Comparison of ENCODE assay signal across 21 mouse cellular contexts in the genomic region with DNA sequence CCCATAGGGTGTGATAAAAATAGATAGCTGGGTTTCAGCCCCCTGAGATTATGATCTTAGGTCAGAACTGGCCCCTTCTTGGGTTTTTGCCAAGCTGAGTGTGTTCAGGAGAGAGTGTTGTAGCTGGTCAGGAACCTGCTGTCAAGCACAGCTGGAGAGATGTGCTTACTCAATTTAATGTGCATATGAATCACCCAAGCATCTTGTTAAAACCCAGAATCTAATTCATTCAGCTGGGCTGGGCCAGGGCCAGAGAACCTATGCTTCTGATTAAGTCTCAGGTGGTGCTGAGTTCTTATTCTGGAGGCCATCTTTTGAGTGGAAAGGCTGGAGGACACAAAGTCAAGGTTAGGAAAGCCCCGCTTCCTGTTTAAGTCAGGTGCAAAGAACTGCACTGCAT. TPM values are rescaled to one million over a fixed set of nuclear protein-coding genes. Genes with fewer than 3 reads are reported as not detected.
DNase-seq lines count a peak whose midpoint lies in the region; ATAC-seq and TF ChIP-seq lines count a peak whose summit lies in the region.
"Had no signal": no experiment of that assay in that cellular context is flagged by ENCODE, and none has a peak within 500 bp of the region (broad histone marks: within the 10 kb centered on the region; RNA-seq: fewer than 3 reads in every experiment).

No protein-coding gene starts in this region.

- WGBS in intestine, embryonic 14.5 days: 77% methylated on average over 1 of the region's 1 CpGs
- WGBS in intestine, postnatal 0 days: 92% methylated on average over 1 of the region's 1 CpGs
- 89% methylated on average over 1 of the region's 1 CpGs for WGBS in forebrain, embryonic 16.5 days
- WGBS in neural tube, embryonic 13.5 days: 79% methylated on average over 1 of the region's 1 CpGs
- WGBS in cerebellum, adult 2 months: 97% methylated on average over 1 of the region's 1 CpGs

- no peaks in the 10 kb centered on the region for H3K4me1 ChIP-seq in intestine, embryonic 14.5 days (replicated peaks; ENCODE audit: control insufficient read depth, insufficient read depth, low read length)
- no peaks in the 10 kb centered on the region for H3K4me1 ChIP-seq in intestine, postnatal 0 days (replicated peaks; ENCODE audit: control insufficient read depth, insufficient read depth, low read length)
- no peaks in the 10 kb centered on the region; the same call in none of the 2 replicates for H3K4me1 ChIP-seq in forebrain, embryonic 16.5 days (replicated peaks; ENCODE audit: control insufficient read depth, insufficient read depth, low read length)
- peaks cover 31% of the 10 kb centered on the region for H3K4me1 ChIP-seq in neural tube, embryonic 13.5 days (replicated peaks)
- no peaks in the 10 kb centered on the region for H3K4me1 ChIP-seq in cerebellum, adult 2 months (ENCODE audit: control insufficient read depth, insufficient read depth, low read length)
- H3K4me1 ChIP-seq: heart, embryonic 12.5 days; liver, embryonic 12.5 days; lung, embryonic 15.5 days; midbrain, embryonic 12.5 days had no signal

- H3K9me3 ChIP-seq in intestine, embryonic 14.5 days (ENCODE audit: control insufficient read depth, low read length): no peaks in the 10 kb centered on the region
- H3K9me3 ChIP-seq in intestine, postnatal 0 days (ENCODE audit: control insufficient read depth): no peaks in the 10 kb centered on the region
- no peaks in the 10 kb centered on the region for H3K9me3 ChIP-seq in forebrain, embryonic 16.5 days (ENCODE audit: control insufficient read depth, low read length)
- no peaks in the 10 kb centered on the region for H3K9me3 ChIP-seq in neural tube, embryonic 13.5 days
- H3K9me3 ChIP-seq: embryonic facial prominence, embryonic 10.5 days; heart, embryonic 12.5 days; liver, embryonic 12.5 days; lung, embryonic 15.5 days; midbrain, embryonic 12.5 days had no signal

- no peak for TF ChIP-seq CTCF in intestine, postnatal 0 days (IDR thresholded peaks at IDR 0.05; ENCODE audit: low read depth)
- no peak for TF ChIP-seq CTCF in cerebellum, adult 2 months (IDR thresholded peaks at IDR 0.05; ENCODE audit: borderline replicate concordance, insufficient read depth, low read depth, low read length)

- no peak for TF ChIP-seq POLR2A in cerebellum, adult 2 months (IDR thresholded peaks at IDR 0.05; ENCODE audit: borderline replicate concordance, insufficient read depth, low read length)

- H3K27ac ChIP-seq in intestine, embryonic 14.5 days (ENCODE audit: low read depth): no peak overlapping the region
- no peak overlapping the region for H3K27ac ChIP-seq in intestine, postnatal 0 days (ENCODE audit: low read depth, low read length)
- 0 out of 2 replicates have a peak overlapping the region, but pooled peaks have one; percentile 18 for H3K27ac ChIP-seq in forebrain, embryonic 16.5 days (ENCODE audit: low read length)
- H3K27ac ChIP-seq in neural tube, embryonic 13.5 days (replicated peaks): peak overlapping the region; percentile 90
- no peak overlapping the region for H3K27ac ChIP-seq in cerebellum, adult 2 months (ENCODE audit: insufficient read depth, low read length)
- H3K27ac ChIP-seq: embryonic facial prominence, embryonic 10.5 days; layer of hippocampus, adult 2 months; left cerebral cortex, adult 2 months; liver, embryonic 12.5 days; lung, embryonic 15.5 days; macrophage; midbrain, embryonic 12.5 days had no signal

- no peak overlapping the region for H3K4me3 ChIP-seq in intestine, embryonic 14.5 days (ENCODE audit: low read depth, low read length)
- H3K4me3 ChIP-seq in intestine, postnatal 0 days (ENCODE audit: low read depth, low read length): no peak overlapping the region
- H3K4me3 ChIP-seq in forebrain, embryonic 16.5 days (replicated peaks; ENCODE audit: low read length): no peak overlapping the region
- H3K4me3 ChIP-seq in neural tube, embryonic 13.5 days: no peak overlapping the region
- H3K4me3 ChIP-seq in cerebellum, adult 2 months (replicated peaks; ENCODE audit: insufficient read depth, low read depth, low read length): no peak overlapping the region
- H3K4me3 ChIP-seq: embryonic facial prominence, embryonic 10.5 days; heart, embryonic 12.5 days; layer of hippocampus, adult 2 months; left cerebral cortex, adult 2 months; liver, embryonic 12.5 days; lung, embryonic 15.5 days; midbrain, embryonic 12.5 days had no signal

- no peak overlapping the region for H3K4me2 ChIP-seq in intestine, embryonic 14.5 days (ENCODE audit: low read length)
- H3K4me2 ChIP-seq in intestine, postnatal 0 days (replicated peaks; ENCODE audit: low read depth): no peak overlapping the region
- H3K4me2 ChIP-seq in forebrain, embryonic 16.5 days (ENCODE audit: low read length): no peak overlapping the region
- H3K4me2 ChIP-seq in neural tube, embryonic 13.5 days: no peak overlapping the region
- H3K4me2 ChIP-seq: heart, embryonic 12.5 days; liver, embryonic 12.5 days; lung, embryonic 15.5 days; midbrain, embryonic 12.5 days had no signal

- no peak for ATAC-seq in intestine, embryonic 14.5 days (replicated peaks; ENCODE audit: low FRiP score, low TSS enrichment, low read depth)
- ATAC-seq in intestine, postnatal 0 days: no peak
- ATAC-seq in forebrain, embryonic 16.5 days: no peak
- peak; percentile 75 for ATAC-seq in neural tube, embryonic 13.5 days (ENCODE audit: low read depth)
- ATAC-seq: liver, embryonic 12.5 days had no signal

- H3K36me3 ChIP-seq in intestine, embryonic 14.5 days (ENCODE audit: control insufficient read depth, insufficient read depth, low read length): no peaks in the 10 kb centered on the region
- H3K36me3 ChIP-seq in intestine, postnatal 0 days (ENCODE audit: control insufficient read depth, insufficient read depth): no peaks in the 10 kb centered on the region
- H3K36me3 ChIP-seq in forebrain, embryonic 16.5 days (ENCODE audit: control insufficient read depth, insufficient read depth): no peaks in the 10 kb centered on the region
- H3K36me3 ChIP-seq in neural tube, embryonic 13.5 days: no peaks in the 10 kb centered on the region
- H3K36me3 ChIP-seq: embryonic facial prominence, embryonic 10.5 days; heart, embryonic 12.5 days; liver, embryonic 12.5 days; lung, embryonic 15.5 days; midbrain, embryonic 12.5 days had no signal

- H3K9ac ChIP-seq in intestine, embryonic 14.5 days (ENCODE audit: low read length): no peak overlapping the region
- H3K9ac ChIP-seq in intestine, postnatal 0 days (ENCODE audit: low read depth, low read length): no peak overlapping the region
- H3K9ac ChIP-seq in forebrain, embryonic 16.5 days (replicated peaks; ENCODE audit: low read depth, low read length): no peak overlapping the region
- H3K9ac ChIP-seq in neural tube, embryonic 13.5 days: no peak overlapping the region
- H3K9ac ChIP-seq: heart, embryonic 12.5 days; liver, embryonic 12.5 days; lung, embryonic 15.5 days; midbrain, embryonic 12.5 days had no signal

- DNase-seq in intestine, embryonic 14.5 days (ENCODE audit: low spot score): peak; percentile 39
- DNase-seq in ZHBTc4 (ENCODE audit: low read depth, low spot score): peak; percentile 15
- DNase-seq in right cerebral cortex, postnatal 4 days: no peak
- DNase-seq in cerebellum, adult 2 months: no peak
- DNase-seq: cerebellum, adult 11 months; heart, postnatal 4 days; kidney, adult 18-20 months; kidney, postnatal 10 days; thymus, adult 18-20 months had no signal

- H3K27me3 ChIP-seq in intestine, embryonic 14.5 days (replicated peaks; ENCODE audit: control insufficient read depth, insufficient read depth, low read length): no peaks in the 10 kb centered on the region
- H3K27me3 ChIP-seq in intestine, postnatal 0 days (replicated peaks; ENCODE audit: control insufficient read depth, insufficient read depth, low read length): no peaks in the 10 kb centered on the region
- H3K27me3 ChIP-seq in forebrain, embryonic 16.5 days (replicated peaks; ENCODE audit: control insufficient read depth, insufficient read depth, low read length): no peaks in the 10 kb centered on the region
- no peaks in the 10 kb centered on the region for H3K27me3 ChIP-seq in neural tube, embryonic 13.5 days
- H3K27me3 ChIP-seq in cerebellum, adult 2 months (ENCODE audit: control insufficient read depth, insufficient read depth, low read length): no peaks in the 10 kb centered on the region
- H3K27me3 ChIP-seq: heart, embryonic 12.5 days; liver, embryonic 12.5 days; lung, embryonic 15.5 days; midbrain, embryonic 12.5 days had no signal

RNA-seq across cellular contexts. Expression of a gene that starts 38.8 kb away (rescaled TPM):
- polyA plus RNA-seq in intestine, embryonic 14.5 days (2014; fragmentation: Nextera tagmentation; extraction: Ambion mirVana): not detected in 2 replicates
- polyA plus RNA-seq in intestine, postnatal 0 days (2015; fragmentation: Nextera tagmentation; extraction: Ambion mirVana): not detected in 2 replicates
- polyA plus RNA-seq in forebrain, embryonic 16.5 days (2015; fragmentation: Nextera tagmentation; extraction: Ambion mirVana): not detected in 2 replicates
- polyA plus RNA-seq in neural tube, embryonic 13.5 days (2015; fragmentation: Nextera tagmentation; extraction: Ambion mirVana): not detected in 2 replicates
- 0.13 and 0.25 TPM in 2 replicates for polyA plus RNA-seq in cerebellum, adult 2 months (2012; rRNA removed)
- polyA plus RNA-seq: embryonic facial prominence, embryonic 10.5 days; heart, embryonic 12.5 days; limb, embryonic 11.5 days; liver, embryonic 12.5 days; macrophage; midbrain, embryonic 12.5 days had no signal

Comparison
In these comparisons a context has a peak if more than half of its experiments do, and no peak if none do; other contexts are left out.
1. DNase-seq: peak in intestine, embryonic 14.5 days (single experiment) and ZHBTc4 (single experiment); none in right cerebral cortex, postnatal 4 days (single experiment) and cerebellum, adult 2 months (0 of 2).
2. H3K27ac ChIP-seq: peak in forebrain, embryonic 16.5 days (single experiment) and neural tube, embryonic 13.5 days (single experiment); none in intestine, embryonic 14.5 days (single experiment), intestine, postnatal 0 days (single experiment) and cerebellum, adult 2 months (single experiment).